9 mouse cellular contexts compared by ENCODE assay signal in the genomic region with DNA sequence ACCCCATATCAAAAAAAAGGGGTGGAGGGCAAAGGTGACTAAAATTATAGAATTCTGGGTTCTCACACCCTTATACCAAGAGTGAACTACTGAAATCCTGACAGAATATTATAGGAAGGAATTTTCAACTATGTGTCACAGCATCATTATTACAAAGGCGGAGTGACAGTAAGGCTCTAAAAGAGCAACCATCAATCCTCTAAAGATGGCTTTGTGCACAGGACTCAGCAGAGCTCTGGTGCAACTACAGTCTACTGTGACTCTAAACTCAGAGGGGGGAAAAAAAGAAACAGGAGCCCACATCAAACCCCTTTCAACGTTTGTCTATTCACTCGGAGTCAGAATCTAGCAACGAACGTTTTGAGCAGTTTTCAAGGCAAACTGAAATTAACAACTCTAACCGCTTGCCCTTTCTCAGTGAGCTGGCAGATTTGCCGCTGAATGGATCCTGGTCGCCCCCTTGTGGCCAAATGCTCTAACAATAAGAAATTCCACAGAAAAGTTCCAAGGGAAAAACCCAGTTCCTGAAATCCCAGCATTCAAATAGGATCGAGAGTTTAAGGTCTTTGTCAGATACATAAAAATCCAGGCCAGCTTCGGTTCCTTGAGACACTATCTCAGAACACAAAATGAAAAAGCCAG. TPM values are rescaled to one million over a fixed set of nuclear protein-coding genes. Genes with fewer than 3 reads are reported as not detected.
DNase-seq lines count a peak whose midpoint lies in the region; ATAC-seq and TF ChIP-seq lines count a peak whose summit lies in the region.
"Had no signal": no experiment of that assay in that cellular context is flagged by ENCODE, and none has a peak within 500 bp of the region (broad histone marks: within the 10 kb centered on the region; RNA-seq: fewer than 3 reads in every experiment).

No protein-coding gene starts in this region.

- no peaks in the 10 kb centered on the region for H3K36me3 ChIP-seq in hindbrain, embryonic 15.5 days
- H3K36me3 ChIP-seq: midbrain, embryonic 12.5 days had no signal

- TF ChIP-seq POLR2A in cerebellum, adult 2 months (IDR thresholded peaks at IDR 0.05; ENCODE audit: borderline replicate concordance, insufficient read depth, low read length), result no peak

- no peak for ATAC-seq in hindbrain, embryonic 15.5 days (ENCODE audit: low FRiP score, low read depth)
- no peak for ATAC-seq in monocyte, adult 5-6 weeks (replicated peaks; ENCODE audit: insufficient number of reproducible peaks, low FRiP score, low TSS enrichment, poor library complexity, severe bottlenecking)

- 6% methylated on average over 10 of the region's 10 CpGs for WGBS in cerebellum, adult 2 months
- 14% methylated on average over 10 of the region's 10 CpGs for WGBS in hindbrain, embryonic 15.5 days

- H3K9ac ChIP-seq in hindbrain, embryonic 15.5 days, result no peak overlapping the region
- H3K9ac ChIP-seq: midbrain, embryonic 12.5 days had no signal

- H3K27ac ChIP-seq in cerebellum, adult 2 months (ENCODE audit: insufficient read depth, low read length), result no peak overlapping the region
- no peak overlapping the region for H3K27ac ChIP-seq in hindbrain, embryonic 15.5 days (replicated peaks)
- H3K27ac ChIP-seq: midbrain, embryonic 12.5 days had no signal

- peaks cover 7% of the 10 kb centered on the region; the same call in 1 of the 2 replicates for H3K4me1 ChIP-seq in cerebellum, adult 2 months (ENCODE audit: control insufficient read depth, insufficient read depth, low read length)
- no peaks in the 10 kb centered on the region for H3K4me1 ChIP-seq in hindbrain, embryonic 15.5 days (replicated peaks)
- H3K4me1 ChIP-seq: midbrain, embryonic 12.5 days had no signal

- no peaks in the 10 kb centered on the region for H3K9me3 ChIP-seq in hindbrain, embryonic 15.5 days
- H3K9me3 ChIP-seq: midbrain, embryonic 12.5 days had no signal

- H3K4me3 ChIP-seq in cerebellum, adult 2 months (replicated peaks; ENCODE audit: insufficient read depth, low read depth, low read length), result no peak overlapping the region
- no peak overlapping the region for H3K4me3 ChIP-seq in hindbrain, embryonic 15.5 days
- H3K4me3 ChIP-seq: midbrain, embryonic 12.5 days had no signal

- H3K27me3 ChIP-seq in cerebellum, adult 2 months (ENCODE audit: control insufficient read depth, insufficient read depth, low read length), result no peaks in the 10 kb centered on the region
- H3K27me3 ChIP-seq in hindbrain, embryonic 15.5 days, result 0 out of 2 replicates have a peak, but pooled peaks cover 3% of the 10 kb centered on the region
- H3K27me3 ChIP-seq: midbrain, embryonic 12.5 days had no signal

- TF ChIP-seq CTCF in cerebellum, adult 2 months (IDR thresholded peaks at IDR 0.05; ENCODE audit: borderline replicate concordance, insufficient read depth, low read depth, low read length), result peak; percentile 85

- peak; percentile 82 for DNase-seq in MN1 (ENCODE audit: low spot score)
- peak; percentile 82 to 89 for DNase-seq in cerebellum, adult 2 months
- DNase-seq in forelimb bud, embryonic 11.5 days (ENCODE audit: low read depth, low spot score), result peak; percentile 79
- DNase-seq in left cerebral cortex, adult 11 months (ENCODE audit: low spot score), result peak; percentile 51
- peak; percentile 81 for DNase-seq in lung, postnatal 36 days
- peak; percentile 85 to 93 for DNase-seq in right cerebral cortex, adult 2 months (ENCODE audit: low spot score in 2 of 2)

- peak overlapping the region; percentile 36 for H3K4me2 ChIP-seq in hindbrain, embryonic 15.5 days
- H3K4me2 ChIP-seq: midbrain, embryonic 12.5 days had no signal

RNA-seq across cellular contexts. Expression of a gene that starts 18.5 kb away (rescaled TPM):
- polyA plus RNA-seq in cerebellum, adult 2 months (2012; rRNA removed), result 0.05 TPM in 2 replicates
- 0.43 and 0.64 TPM in 2 replicates for polyA plus RNA-seq in hindbrain, embryonic 15.5 days (2015; fragmentation: Nextera tagmentation; extraction: Ambion mirVana)
- total RNA-seq in monocyte, adult 5-6 weeks (2017), result 0.29 TPM in 1 of 3 replicates, not detected in the others
